Mouse (Mus musculus) embryo, embryonic 11.5 days (tissue): ENCODE results near the gene Mios.

ENCODE experiments used
- DNase-seq: peaks from one replicate; pipeline ENCODE4 v3.0.0-alpha.2; 2012; ENCODE audit warnings: low read depth, low spot score

Mios gene

DNA sequence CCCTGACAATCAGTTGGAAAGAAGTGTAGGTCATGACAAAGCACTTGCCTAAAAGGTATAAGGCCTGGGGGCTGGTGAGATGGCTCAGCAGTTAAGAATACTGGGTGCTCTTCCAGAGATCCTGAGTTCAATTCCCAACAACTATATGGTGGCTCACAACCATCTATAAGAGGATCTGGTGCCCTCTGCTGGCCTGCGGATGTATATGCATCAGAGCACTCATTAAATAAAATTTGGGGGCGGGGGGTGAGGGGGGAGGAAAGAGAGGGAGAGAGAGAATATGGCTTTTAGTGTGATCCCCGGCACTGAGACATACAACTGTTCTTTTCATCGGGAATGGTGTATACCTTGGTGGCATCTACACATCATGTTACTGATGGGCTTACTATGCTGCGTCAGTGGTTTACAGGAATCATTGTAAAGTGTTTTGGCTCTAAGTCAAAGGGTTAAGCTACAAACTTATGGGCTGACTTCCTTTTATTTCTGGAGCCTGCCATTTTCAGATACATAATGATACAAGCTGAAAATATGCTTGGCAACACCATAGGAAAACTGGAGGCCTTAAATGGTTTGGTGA is 69.5 kb downstream of the Mios start:
- DNase-seq, result no peak

DNA sequence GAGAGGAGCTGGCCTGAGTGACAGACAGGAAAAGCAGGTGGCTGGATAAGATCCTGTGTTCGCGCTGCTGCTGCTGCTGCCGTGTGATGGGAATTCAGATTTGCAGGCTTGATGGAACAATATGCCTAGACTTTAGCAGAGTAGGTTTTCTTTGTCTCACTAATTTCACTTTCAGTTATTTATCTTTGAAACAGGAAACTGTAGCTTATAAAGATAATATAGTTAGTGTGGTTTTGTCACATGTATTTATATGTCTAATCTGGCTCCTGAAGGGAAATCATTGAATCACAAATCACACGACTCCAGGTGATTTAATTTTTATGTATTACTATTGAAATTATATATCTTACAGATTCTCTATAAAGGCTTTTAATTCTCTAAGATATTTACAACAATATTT is 74.2 kb downstream of the Mios start:
- no peak for DNase-seq

GRCm38 (mm10) chr6:8285401-8285960 is 76.5 kb downstream of the Mios start:
- DNase-seq, result no peak
